Mouse (Mus musculus): Measurements from ENCODE around the gene Pcbp4.

Pcbp4 gene

GRCm38 (mm10) chr9:106464751-106465541 is 11.9 kb downstream of the Pcbp4 start:
- peak; percentile 93 to 95 for DNase-seq

- peak; percentile 95 to 96 for DNase-seq
Measured at GRCm38 (mm10) chr9:106465571-106466200, 12.6 kb downstream of the Pcbp4 start, which contains the start of gene Gpr62. TSS of gene Gpr62 (minus strand) at chr9:106465938.

DNA sequence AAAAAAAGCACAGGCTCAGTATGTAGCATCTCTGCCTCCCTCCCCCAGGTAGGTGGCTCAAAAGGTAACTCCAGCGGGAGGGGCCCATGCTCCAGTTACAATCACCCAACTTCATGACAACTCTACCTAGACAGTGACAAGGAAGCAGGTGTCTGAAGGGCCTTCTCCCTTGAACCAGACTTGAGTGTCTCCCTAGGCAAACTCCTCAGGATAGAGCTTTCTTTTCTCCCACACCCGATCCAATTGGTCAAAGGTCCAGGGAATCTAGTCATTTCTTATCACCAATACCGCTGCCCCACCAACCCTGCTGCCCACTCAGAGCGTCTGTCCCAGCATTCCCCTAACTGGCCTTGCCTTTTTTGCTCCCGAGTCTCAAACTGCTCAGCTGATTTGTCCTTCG is 13.6 kb downstream of the Pcbp4 start:
- DNase-seq = no peak

DNA sequence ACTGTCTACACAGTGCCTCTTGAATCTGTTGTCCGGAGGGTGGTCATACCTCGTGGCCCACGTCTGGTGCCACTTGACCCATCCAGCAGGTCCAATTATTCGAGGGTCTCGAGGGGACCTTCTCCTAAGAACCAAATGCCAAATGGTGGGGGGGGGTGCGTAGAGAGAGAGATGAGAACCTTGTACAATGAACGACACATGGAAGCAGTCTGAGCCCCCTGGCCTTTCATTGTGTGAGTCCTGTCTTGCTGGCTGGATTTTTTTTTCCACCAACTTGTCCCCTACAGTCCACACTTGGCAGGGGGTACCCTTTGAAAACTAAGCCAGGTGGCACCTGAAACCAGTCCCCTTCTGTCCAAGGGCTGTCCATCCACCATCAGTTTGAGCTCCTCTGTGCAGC is 14.7 kb downstream of the Pcbp4 start:
- DNase-seq = no peak

- DNase-seq = no peak
Measured at GRCm38 (mm10) chr9:106469317-106469716, 16.2 kb downstream of the Pcbp4 start.

GRCm38 (mm10) chr9:106469776-106470175 is 16.7 kb downstream of the Pcbp4 start:
- DNase-seq = no peak

- DNase-seq = peak in 1 of 2 experiments; percentile 11
Measured at GRCm38 (mm10) chr9:106470991-106471750, 18.1 kb downstream of the Pcbp4 start.

DNA sequence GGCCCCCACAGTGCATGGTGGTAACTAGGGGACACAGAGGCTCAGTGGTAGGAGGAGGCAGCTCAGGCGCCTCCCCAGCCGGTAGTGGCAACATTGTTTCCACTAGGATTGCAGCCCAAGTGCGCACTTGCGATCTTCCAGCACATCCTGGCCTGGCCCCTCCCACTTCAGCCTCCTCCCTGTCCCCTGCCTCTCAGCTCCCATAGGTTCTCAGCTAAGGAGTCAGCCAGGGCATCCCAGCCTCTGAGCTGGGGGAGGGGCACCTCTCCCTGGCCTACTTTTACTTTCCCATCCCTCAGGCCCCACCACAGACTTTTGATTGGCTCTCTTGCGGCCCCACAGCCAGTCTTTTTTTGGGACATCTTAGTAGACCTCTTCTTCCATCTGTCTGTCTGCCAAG is 18.8 kb downstream of the Pcbp4 start:
- DNase-seq = peak; percentile 54 to 60

- DNase-seq = no peak
Measured at GRCm38 (mm10) chr9:106472321-106472720, 19.2 kb downstream of the Pcbp4 start.

DNA sequence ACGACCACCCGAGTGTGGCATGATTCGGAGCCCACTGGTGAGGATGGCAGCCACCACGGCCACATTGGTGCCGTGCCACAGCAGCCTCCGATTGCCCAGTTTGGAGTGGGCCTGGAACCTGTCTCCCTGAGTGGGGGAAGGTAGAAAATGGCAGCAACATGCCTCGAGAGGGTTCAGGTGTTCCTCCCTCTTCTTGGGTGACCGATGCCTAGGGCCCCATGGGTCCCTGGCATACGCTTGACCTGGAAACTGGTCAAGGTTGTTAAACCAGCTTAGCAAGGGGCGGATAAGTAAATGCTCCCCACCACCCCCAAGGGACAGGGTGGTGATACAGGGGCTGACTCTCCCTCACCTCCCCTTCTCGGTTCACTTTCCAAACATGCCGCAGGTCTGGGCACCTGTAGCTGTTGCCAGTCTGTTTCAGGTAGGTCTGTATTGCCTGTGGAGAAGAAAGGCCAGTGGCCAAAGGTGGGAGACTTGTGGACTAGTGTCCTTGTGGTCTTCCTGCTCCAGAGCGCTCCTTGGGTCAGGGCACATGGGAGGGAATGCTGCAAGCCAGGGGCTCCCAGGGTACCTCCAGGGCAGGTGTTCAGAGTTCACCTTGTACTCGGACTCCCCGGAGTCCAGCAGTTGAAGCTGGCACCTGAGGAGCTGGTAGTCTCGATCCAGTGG is 20.1 kb downstream of the Pcbp4 start:
- DNase-seq = peak; percentile 34 to 42

DNA sequence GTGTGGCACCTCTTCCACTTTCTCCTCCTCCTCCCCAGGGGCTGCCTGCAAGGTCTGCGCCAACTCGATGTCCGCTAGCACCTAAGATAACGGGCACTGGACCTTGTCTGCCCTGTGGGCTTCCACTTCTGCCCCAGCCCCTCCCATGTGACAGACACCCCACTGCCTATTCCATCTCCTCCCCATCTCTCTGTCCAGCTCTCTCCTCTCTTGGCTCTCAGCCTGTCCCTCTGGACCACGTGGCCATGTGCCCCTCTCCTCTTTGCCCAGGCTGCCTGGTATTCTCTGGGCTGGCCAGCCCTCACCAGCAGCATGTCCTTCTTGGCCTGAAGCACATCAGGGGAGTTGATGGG is 20.6 kb downstream of the Pcbp4 start:
- peak; percentile 53 to 55 for DNase-seq

DNA sequence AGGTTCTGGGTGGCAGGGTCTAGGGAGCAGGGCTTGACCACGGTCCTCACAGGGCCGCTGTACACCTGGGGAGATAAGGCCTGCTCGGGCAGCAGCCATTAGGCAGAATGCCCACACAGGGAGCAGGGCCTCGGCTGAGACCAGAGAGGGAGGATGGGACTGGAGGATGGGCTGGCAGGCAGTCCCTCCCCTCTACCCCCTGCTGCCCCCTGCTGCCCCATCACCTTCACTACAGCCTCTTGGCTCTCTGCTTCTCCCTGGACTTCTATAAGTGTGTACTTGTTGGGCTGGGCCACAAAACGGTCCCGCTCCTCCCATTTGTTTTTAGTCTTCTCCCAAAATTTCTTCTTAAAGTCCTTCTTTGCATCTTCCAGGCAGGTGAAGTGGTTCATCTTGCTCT is 21.4 kb downstream of the Pcbp4 start:
- peak; percentile 90 for DNase-seq

DNA sequence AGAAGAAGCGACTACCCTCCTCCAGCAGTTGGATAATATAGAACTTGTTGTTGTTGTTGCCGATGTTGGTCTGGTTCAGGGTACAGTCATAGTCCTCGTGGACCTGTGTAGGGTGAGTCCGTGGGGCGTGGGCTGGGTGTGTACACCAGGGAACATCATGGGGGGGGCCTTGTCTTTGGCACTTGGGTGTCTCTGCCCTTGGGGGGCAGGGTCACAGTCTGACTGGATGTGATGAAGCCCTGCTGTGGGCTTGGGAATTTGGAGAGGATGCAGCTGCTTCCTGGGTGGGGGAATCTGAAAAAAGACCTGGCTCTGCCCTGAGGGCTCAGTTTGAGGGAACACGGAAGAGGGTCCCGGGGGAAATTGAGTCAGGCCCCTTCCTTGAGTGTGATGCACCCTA is 22.0 kb downstream of the Pcbp4 start:
- DNase-seq = peak; percentile 36 to 38

GRCm38 (mm10) chr9:106475663-106476001 is 22.5 kb downstream of the Pcbp4 start, which contains the start of gene Rrp9:
TSS of gene Rrp9 (plus strand) at chr9:106475963.
- peak in 1 of 2 experiments; percentile 29 for DNase-seq

DNA sequence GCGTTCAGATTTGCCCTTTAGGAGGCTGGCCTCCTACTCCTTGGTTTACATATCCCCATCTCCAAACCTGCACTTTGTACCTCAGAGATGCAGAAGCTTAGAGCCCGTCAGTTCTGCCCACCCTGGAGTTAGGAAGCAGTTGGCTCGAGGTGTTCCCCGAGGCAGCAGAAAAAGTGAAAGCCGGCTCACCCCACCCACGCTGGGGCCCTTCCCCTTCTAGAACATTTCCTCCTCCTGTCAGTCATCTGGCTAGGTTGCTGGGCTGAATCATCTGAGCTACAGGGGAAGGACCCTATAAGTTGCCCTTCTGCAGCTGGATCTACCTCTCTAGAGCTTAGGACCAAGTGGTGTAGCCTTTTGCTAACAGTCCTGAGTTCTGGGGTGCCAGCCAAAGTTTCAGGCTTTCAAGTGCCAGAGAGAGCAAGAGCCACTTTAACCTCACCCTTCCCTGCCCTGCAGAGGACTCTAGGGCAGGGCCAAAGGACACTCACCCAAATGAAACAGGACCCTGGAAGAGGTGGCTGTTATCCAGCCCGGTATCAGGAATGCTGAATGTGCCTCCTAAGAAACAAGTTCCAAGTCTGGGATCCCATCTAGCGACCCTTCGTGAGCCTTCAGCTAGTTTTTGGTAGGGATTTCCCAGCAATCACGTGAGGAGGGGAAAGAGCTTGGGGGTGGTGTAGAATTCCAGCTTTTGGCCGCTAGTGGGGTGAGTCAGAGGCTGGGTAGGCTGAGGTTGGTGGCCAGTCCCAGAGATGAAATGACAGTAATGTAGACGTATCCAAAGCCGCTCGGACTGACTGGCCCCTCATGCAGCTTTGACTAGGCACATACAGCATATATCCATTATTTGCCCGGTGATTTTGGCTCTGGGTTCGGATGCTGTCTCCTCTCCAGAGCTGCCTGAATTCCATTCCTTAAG is 23.2 kb downstream of the Pcbp4 start:
- no peak for DNase-seq

- DNase-seq = peak; percentile 98 to 99
Measured at GRCm38 (mm10) chr9:106476924-106477484, 23.9 kb downstream of the Pcbp4 start, which contains the start of gene Parp3. TSS of gene Parp3 (minus strand) at chr9:106476949.

DNA sequence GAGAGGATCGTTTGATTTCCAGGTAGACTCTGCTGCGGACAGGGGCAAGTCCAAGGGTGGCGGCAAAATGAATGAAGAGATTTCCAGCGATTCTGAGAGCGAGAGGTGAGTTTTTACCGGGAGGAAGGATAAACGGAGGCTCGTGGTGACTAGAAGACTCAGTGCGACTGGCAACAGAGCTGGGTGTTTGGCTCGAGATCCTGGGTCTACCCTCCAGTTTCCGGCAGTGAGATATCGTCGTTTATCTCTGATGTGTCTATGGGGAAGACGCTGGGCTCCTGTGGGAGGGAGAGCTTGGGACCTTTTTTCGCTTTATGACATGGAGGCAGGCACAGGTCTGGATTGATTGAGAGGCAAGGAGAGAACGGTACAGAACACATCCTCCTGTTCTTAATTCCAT is 24.6 kb downstream of the Pcbp4 start:
- peak in 1 of 2 experiments; percentile 28 for DNase-seq

DNA sequence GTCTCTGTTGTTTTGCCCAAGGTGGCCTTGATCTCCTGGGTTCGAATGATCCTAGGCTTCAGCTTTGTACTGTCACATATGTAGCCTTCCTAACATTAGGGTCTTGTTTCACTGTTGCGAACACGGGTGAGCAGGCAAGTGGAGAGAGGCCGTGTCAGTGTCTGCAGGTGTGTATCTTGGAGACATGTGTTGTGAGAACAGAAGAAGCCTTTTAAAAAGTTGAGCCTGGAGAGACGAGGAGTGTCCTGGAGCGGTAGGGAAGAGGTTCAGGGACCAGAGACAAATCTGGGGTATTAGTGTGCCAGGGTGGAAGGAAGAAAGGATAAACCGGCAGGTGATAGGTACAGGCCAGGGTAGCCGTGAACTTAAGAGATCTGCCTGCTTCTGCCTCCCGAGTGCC is 25.0 kb downstream of the Pcbp4 start:
- DNase-seq = peak in 1 of 2 experiments; percentile 1

GRCm38 (mm10) chr9:106480541-106480940 is 27.4 kb downstream of the Pcbp4 start:
- DNase-seq = peak in 1 of 2 experiments; percentile 1

DNA sequence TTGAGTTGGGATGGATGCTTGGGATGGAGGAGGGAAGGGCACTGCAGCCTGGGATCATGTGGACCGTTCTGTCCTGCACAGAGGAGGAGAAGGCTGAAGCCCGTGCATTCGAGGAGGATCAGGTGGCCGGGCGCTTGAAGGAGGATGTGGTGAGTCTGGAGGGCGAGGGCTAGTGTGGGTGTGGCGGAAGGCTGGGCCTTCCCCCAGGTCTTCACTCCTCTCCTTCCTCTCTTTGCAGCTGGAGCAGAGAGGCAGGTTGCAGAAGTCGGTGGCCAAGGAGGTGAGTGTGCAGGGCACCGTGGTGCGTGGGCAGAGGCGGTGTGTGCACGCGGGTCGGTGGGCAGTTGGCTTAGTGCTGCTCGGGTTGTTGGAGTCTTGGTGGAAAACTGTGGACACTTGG is 28.0 kb downstream of the Pcbp4 start:
- DNase-seq = peak in 1 of 2 experiments; percentile 2

GRCm38 (mm10) chr9:106481676-106482075 is 28.6 kb downstream of the Pcbp4 start:
- peak in 1 of 2 experiments; percentile 1 for DNase-seq

All from cerebellum, postnatal 10 days (tissue).